Mouse (Mus musculus): ENCODE measurements around the gene Dgki.

- TF ChIP-seq CTCF (conservative IDR thresholded peaks at IDR 0.05 in 1 of 2, IDR thresholded peaks at IDR 0.05 in 1 of 2; ENCODE audit: low read depth in 2 of 2, low read length in 2 of 2) (no peak), HCFC1 (IDR thresholded peaks at IDR 0.05; ENCODE audit: low read depth, low read length) (no peak), JUN (IDR thresholded peaks at IDR 0.05; ENCODE audit: insufficient read depth, low read depth, low read length) (no peak), MAX (IDR thresholded peaks at IDR 0.05; ENCODE audit: low read length) (no peak), SIN3A (IDR thresholded peaks at IDR 0.05; ENCODE audit: low read length) (no peak), POLR2A (IDR thresholded peaks at IDR 0.05; ENCODE audit: low read depth, low read length) (no peak)
These were observed 409.2 kb downstream of the Dgki start for GRCm38 (mm10) chr6:36890776-36891175.

Measured in CH12.LX (cell line).